ENCODE assay signal across 15 mouse cellular contexts in genomic region chr9:115731557-115731956, GRCm38 (mm10).
DNase-seq lines count a peak whose midpoint lies in the region; ATAC-seq and TF ChIP-seq lines count a peak whose summit lies in the region.
"Had no signal": no experiment of that assay in that cellular context is flagged by ENCODE, and none has a peak within 500 bp of the region (broad histone marks: within the 10 kb centered on the region; RNA-seq: fewer than 3 reads in every experiment).

No protein-coding gene starts in this region.

- no peaks in the 10 kb centered on the region for H3K4me1 ChIP-seq in midbrain, embryonic 15.5 days
- H3K4me1 ChIP-seq: forebrain, embryonic 12.5 days had no signal

- no peak for ATAC-seq in CD4-positive, CD25-positive, alpha-beta regulatory T cell, adult 4 months
- no peak for ATAC-seq in inflammation-experienced regulatory T-cells, adult 6 months
- ATAC-seq in midbrain, embryonic 15.5 days (replicated peaks): no peak

- WGBS in midbrain, embryonic 15.5 days: 57% methylated on average over 6 of the region's 6 CpGs

- TF ChIP-seq CTCF in layer of hippocampus, adult 2 months (conservative IDR thresholded peaks at IDR 0.05): peak; percentile 34; the same call in 1 of the 2 replicates

- H3K27me3 ChIP-seq in midbrain, embryonic 15.5 days (replicated peaks): no peaks in the 10 kb centered on the region
- H3K27me3 ChIP-seq: embryonic facial prominence, embryonic 12.5 days; forebrain, embryonic 12.5 days; heart, embryonic 15.5 days had no signal

- H3K9ac ChIP-seq in midbrain, embryonic 15.5 days: no peak overlapping the region
- H3K9ac ChIP-seq: embryonic facial prominence, embryonic 12.5 days; forebrain, embryonic 12.5 days; heart, embryonic 15.5 days had no signal

- peak; percentile 7 for DNase-seq in CD4-positive, CD25-positive, alpha-beta regulatory T cell, adult 2 months (ENCODE audit: low read depth, low spot score)
- no peak for DNase-seq in layer of hippocampus, adult 2 months (ENCODE audit: low spot score in 2 of 2)
- no peak for DNase-seq in layer of hippocampus, adult 9-11 months
- DNase-seq in kidney, postnatal 10 days: peak; percentile 70
- DNase-seq in lung, postnatal 4 days: peak; percentile 22 to 65
- DNase-seq: cerebellum, adult 9-10 months; gastrocnemius, postnatal 25 days had no signal

- no peak overlapping the region for H3K4me2 ChIP-seq in midbrain, embryonic 15.5 days
- H3K4me2 ChIP-seq: embryonic facial prominence, embryonic 12.5 days; forebrain, embryonic 12.5 days; heart, embryonic 15.5 days had no signal

- H3K27ac ChIP-seq in layer of hippocampus, adult 2 months: no peak overlapping the region
- no peak overlapping the region for H3K27ac ChIP-seq in midbrain, embryonic 15.5 days
- H3K27ac ChIP-seq: embryonic facial prominence, embryonic 12.5 days; forebrain, embryonic 12.5 days; heart, embryonic 15.5 days; macrophage had no signal

- no peaks in the 10 kb centered on the region for H3K36me3 ChIP-seq in midbrain, embryonic 15.5 days (replicated peaks)
- H3K36me3 ChIP-seq: embryonic facial prominence, embryonic 12.5 days; forebrain, embryonic 12.5 days; G1E; heart, embryonic 15.5 days had no signal

- H3K4me3 ChIP-seq in layer of hippocampus, adult 2 months: no peak overlapping the region
- no peak overlapping the region for H3K4me3 ChIP-seq in midbrain, embryonic 15.5 days
- H3K4me3 ChIP-seq: embryonic facial prominence, embryonic 12.5 days; forebrain, embryonic 12.5 days; heart, embryonic 15.5 days had no signal

- H3K9me3 ChIP-seq in midbrain, embryonic 15.5 days: no peaks in the 10 kb centered on the region
- H3K9me3 ChIP-seq: embryonic facial prominence, embryonic 12.5 days; forebrain, embryonic 12.5 days; heart, embryonic 15.5 days had no signal

Comparison
In these comparisons a context has a peak if more than half of its experiments do, and no peak if none do; other contexts are left out.
1. DNase-seq: peak in CD4-positive, CD25-positive, alpha-beta regulatory T cell, adult 2 months (single experiment), kidney, postnatal 10 days (single experiment) and lung, postnatal 4 days (2 of 2); none in layer of hippocampus, adult 2 months (0 of 2) and layer of hippocampus, adult 9-11 months (single experiment).